Mouse (Mus musculus) bone marrow, adult 2 months (tissue): ENCODE measurements around the gene Gm20481.

ENCODE experiments used
- CTCF ChIP-seq: fragments of 200-500 bp; IDR thresholded peaks from 2 replicates; pipeline ENCODE4 v1.5.1; 2011; ENCODE audit warnings: low read length, control low read depth; ENCODE audit not compliant: control insufficient read depth, insufficient read depth
- POLR2A ChIP-seq: fragments of 200-500 bp; IDR thresholded peaks from 2 replicates; pipeline ENCODE4 v1.6.1; 2011; ENCODE audit warnings: low read depth, mild to moderate bottlenecking, control low read depth, low read length, borderline replicate concordance; ENCODE audit not compliant: control insufficient read depth

DNA sequence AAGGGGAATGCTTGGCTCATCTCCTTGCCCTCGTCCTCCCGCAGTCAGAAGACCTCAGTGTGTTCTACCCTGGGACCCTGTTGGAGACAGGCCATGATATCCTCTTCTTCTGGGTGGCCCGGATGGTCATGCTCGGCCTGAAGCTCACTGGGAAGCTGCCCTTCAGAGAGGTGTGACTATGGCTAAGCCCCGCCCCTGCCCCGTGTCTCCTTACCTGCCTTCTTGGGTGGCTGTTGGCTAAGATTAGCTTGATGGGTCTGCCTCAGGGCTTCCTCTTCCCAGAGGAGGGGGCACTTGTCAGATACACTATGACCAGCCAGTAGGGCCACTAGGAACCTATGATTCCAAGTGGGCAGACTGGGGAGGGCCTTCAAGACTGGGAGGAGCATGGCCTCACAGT, 43.5 kb downstream of the Gm20481 start:
- TF ChIP-seq CTCF (no peak), POLR2A (no peak)
